Mouse (Mus musculus): ENCODE data around the gene Runx2.

The Runx2 gene

DNA sequence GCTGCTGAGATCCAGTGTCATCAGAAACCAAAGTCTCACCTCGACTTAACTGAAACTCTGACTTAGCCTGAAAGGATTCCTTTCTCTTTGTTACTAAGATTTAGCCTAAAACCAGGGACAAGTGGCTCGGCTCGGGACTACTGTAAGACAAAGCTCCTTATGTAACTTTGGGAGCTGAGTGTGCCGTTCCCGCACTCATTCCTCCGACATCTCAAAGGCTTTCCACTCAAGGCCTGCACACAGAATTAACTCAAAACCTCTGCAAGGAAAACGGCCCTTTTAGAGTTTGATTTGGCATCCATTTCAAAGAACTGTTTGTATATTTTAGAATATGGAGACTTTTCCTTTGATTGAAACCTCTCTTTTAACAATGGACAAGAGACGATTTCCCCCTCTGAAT, 191.3 kb downstream of the Runx2 start:
- no peak for DNase-seq (ENCODE audit: low read depth, low spot score)

- DNase-seq (ENCODE audit: low read depth, low spot score) = no peak
These were observed 194.1 kb downstream of the Runx2 start for GRCm38 (mm10) chr17:44620456-44620855.

DNA sequence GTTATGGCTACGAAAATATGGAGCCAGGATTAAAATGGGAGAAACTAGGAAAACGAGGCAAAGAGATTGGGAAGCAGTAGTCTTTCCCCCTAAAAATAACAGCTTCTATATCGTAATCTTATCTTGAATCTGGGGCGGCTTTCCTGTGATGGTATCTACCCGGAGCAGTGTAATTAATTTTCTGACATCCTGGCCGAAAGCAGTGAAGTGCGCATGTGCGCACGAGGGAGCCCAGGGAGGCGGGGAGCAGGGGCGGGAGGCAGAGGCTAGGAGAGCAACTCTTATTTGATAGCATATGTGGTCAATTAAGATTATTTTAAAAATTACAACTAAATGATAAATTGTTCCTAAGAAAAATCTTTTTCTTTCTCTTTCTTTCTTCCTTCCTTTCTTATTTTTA, 195.9 kb downstream of the Runx2 start:
- DNase-seq (ENCODE audit: low read depth, low spot score) = no peak

GRCm38 (mm10) chr17:44618175-44618574, 196.4 kb downstream of the Runx2 start:
- no peak for DNase-seq (ENCODE audit: low read depth, low spot score)

DNA sequence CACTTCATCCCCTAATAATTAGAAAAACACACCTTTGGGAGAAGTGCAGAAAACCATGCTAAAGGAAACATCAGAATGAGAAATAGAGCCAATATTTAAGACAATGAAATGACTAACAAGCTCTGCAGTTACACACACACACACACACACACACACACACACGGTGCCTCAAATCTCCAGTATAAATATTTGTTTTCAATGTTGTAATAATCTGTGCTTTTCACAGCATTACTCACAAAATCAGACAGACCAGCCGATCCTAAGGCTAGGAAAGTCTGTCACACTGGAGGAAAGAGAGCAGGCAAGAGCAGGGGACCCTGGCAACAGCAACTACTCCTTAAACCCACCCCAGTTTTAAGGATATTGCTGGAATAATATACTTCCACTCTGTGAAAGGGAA, 196.9 kb downstream of the Runx2 start:
- DNase-seq (ENCODE audit: low read depth, low spot score) = no peak

- DNase-seq (ENCODE audit: low read depth, low spot score) = no peak
These were observed 200.6 kb downstream of the Runx2 start for GRCm38 (mm10) chr17:44613716-44614715.

DNA sequence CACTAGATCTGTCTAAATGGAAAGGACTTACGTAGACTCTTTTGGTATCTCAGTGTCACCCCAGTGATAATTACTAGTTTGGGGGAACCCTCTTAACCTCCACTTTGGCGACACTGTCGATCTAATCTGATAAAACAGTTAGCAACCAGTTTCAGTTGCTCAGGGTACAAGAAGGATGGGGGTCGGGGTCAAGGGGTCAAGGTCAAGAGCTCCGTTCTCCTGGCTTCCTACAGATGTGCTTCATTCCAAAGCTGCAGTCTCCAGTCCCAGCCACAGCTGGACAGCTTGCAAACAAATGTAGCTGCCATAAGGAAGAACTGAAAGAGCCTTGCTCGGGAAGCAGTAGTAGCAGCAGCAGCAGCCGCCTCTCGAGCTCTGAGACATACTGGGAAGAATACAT, 202.0 kb downstream of the Runx2 start:
- DNase-seq (ENCODE audit: low read depth, low spot score) = no peak

DNA sequence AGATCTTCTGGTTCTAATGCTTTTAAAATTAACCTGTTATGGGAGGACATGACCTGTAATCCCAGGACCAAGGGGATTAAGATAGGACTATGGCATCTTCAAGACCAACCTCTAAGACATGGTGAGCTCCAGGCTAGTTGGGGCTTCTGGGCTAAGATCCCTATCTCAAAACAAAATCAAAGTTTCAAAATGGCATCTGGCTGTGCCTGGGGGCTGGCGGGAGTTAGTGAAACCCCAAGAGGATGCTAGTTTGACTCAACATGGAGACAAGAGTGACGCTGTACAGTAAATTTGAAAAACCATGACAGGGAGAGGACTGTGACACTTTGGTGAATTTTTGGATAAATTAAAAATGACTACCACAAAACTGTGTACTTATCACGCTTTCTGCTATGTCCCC, 202.6 kb downstream of the Runx2 start:
- no peak for DNase-seq (ENCODE audit: low read depth, low spot score)

DNA sequence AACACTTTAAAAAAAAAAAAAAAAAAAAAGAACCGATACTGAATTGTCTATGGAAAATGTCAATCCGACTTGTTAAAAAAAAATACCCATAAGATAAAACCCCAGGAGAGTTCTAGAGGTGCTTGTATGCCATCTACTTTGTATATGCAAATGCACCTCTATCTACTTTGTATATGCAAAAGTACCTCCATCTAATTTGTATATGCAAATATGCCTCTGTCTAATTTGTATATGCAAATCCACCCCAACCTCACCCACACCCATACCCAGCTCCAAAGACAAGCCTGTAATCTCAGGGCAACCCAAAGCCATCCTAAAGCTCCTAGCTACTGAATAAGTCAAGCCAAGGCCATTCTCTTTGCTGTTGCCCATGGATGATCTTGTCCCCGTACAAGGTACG, 203.1 kb downstream of the Runx2 start:
- DNase-seq (ENCODE audit: low read depth, low spot score) = no peak

DNA sequence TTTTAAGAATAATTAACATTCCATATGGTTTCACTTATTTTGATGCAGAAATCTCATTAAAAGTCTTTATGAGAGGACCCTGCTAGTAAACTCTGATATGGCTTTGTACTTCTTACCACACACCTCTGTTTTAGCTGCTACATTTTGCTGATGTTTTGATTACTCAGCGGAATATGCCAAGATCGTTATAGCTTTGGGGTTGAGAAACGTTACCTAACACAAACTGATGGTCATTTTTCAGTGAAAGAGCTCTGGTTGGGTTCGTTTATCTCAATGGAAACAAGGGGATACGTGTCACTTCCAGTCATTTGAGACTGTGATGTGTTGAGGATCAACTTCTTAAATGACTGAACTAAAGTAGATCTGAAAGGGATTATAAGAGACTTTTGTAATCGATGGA, 203.8 kb downstream of the Runx2 start:
- no peak for DNase-seq (ENCODE audit: low read depth, low spot score)

DNA sequence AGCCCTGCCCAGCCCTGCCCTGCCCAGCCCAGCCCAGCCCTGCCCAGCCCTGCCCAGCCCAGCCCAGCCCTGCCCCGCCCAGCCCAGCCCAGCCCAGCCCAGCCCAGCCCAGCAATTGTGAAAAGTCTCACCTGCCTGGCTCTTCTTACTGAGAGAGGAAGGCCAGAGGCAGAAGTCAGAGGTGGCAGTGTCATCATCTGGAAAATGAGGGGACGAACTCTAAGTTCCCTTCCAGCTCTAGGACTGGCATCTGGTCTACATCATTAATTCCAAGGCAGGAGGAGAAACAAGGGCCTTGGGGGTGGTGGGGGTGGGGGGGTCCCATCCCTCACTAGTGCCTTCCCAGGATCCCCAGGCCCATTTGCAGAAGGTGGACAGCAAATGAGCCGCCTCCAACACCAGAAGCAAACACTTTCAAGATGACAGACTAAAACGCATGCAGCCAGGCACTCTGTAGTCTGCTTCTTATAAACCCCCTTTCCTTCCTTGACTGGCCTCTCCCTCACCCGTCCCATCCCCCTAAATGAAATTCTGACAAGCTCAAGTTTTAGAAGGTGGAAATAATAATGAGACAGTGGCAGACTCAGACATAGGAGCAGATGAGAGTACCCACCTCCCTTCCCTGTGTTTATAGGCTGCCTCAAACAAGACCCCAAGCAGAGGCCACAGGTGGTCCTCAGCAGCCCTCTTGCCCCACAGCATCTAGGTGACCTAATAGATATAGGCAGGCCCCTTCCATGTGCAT, 204.5 kb downstream of the Runx2 start:
- no peak for DNase-seq (ENCODE audit: low read depth, low spot score)

- no peak for DNase-seq (ENCODE audit: low read depth, low spot score)
These were observed 205.2 kb downstream of the Runx2 start for GRCm38 (mm10) chr17:44609356-44609755.

GRCm38 (mm10) chr17:44608907-44609306, 205.7 kb downstream of the Runx2 start:
- no peak for DNase-seq (ENCODE audit: low read depth, low spot score)

DNA sequence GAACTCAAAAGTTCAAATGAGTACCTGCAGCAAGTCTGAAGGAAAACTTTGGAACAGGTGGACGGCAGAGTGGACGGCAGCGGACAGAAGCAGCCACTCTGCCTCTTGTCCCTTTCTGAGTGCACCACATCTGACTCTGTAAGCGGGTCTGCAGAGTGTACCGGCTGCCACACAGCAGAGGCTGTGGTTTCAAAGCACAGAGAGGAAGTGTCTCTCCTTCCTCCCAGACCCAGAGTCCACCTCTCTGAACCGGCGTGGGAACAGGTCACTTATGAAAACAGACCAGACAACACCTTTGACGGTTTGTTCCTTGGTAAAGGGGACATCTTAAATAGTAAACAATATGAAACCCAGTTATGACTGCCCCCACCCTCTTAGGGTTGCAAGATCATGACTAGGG, 207.2 kb downstream of the Runx2 start:
- no peak for DNase-seq (ENCODE audit: low read depth, low spot score)

- no peak for DNase-seq (ENCODE audit: low read depth, low spot score)
These were observed 208.4 kb downstream of the Runx2 start for GRCm38 (mm10) chr17:44606245-44606644.

DNA sequence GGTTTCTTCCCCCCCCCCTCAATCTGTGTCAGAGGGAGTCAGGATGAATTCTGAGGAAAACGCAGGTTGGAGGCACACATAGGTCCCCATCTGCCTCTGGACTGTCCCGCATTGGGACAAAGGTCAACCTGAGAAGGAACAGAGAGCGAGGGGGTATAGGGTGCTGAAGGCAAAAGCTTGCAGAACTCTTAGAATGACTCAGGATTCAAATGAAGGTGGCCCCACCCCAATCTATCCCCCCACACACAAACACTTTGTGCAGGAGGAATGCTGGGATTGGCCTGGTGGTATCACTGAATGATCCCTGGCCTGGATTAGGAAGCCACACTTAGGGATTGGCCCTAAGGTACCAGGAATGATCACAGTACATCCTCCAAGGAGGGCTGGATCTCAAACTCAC, 208.8 kb downstream of the Runx2 start:
- DNase-seq (ENCODE audit: low read depth, low spot score) = no peak

DNA sequence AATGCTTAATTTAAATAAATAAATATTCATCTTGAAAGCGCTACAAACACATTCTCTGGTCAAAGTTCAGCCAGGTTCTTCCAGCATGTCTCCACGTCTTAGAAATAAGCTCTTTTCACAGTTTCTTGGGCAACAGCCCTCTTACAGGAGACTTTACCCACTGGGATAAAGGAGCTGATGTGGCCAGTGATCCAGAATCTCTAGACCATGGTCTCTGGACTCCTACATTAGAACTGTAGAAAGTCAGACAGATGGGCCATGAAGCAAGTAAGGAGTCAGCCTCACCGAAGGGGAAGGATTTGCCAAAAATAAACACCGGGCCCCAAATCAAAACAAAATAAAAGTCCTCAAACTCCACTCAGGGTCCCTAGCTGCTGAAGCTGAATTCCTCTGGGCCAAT, 211.4 kb downstream of the Runx2 start:
- DNase-seq (ENCODE audit: low read depth, low spot score) = no peak

DNA sequence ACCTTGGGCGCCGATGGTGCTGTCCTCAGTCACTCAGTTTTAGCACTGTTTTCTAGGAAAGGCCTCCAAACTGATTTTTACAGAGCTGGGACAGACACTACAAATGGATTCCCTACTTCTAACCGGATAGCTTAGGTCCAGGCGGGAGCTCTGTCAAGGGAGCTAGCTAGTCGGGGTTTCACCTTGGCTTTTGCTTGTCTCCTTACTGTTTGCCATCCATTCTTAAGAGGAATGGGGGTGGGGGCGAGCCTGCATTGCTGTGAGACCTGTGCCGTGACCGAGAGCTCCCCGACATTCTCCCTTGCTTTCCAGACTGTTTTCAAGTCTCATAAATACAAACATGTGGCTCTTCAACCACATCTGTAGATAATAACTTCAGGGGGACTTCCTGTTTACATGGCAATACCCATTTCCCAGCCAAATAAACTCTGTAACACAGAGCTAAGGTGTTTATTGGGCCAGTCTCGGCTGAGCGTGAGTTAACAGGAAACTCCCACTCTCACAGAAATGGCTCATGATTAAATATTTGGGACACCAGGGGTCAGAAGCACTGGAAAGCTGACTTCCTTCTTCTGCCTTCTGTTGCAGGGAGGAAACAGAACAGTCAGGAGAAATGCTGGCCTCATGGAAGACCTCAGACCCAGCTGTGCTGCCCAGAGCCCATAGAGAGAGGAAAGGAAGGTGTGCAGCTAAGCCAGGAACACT, 213.1 kb downstream of the Runx2 start:
- DNase-seq (ENCODE audit: low read depth, low spot score) = no peak

DNA sequence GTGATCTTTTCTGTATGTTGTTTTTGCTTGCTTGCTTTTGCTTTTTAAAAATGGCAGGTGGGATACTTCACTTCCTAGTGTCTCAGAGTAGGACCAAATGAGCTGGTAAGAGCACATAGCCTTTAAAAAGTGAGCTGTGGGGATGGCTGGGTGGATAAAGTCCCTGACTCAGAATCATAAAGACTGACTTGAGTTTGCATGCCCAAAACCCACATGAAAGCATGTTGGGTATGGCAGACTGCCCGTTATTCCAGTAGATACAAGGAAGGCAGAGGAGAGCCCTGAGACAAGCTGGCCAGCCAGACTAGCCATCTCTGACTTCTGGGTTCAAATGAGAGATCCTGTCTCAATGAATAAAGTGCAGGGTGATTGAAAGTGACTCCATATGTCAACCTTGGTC, 214.7 kb downstream of the Runx2 start:
- DNase-seq (ENCODE audit: low read depth, low spot score) = no peak

DNA sequence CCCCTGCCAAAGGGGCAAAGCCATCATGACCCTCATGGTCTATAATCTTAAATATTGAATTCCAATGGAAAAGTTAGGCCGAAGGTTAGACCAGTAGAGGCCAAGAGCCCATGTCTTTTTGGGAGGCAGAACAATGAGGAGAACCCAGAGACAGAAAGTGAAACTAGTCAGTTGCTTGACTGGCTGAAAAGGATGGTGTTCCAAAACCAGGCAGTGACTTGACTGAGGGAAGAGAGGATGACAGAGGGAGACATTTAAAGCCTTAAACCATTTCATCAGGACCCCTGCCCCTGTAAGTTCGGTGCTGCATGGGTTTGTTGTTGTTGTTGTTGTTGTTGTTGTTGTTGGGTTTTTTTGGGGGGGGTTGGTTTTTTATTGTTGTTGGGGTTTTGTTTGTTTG, 215.5 kb downstream of the Runx2 start:
- DNase-seq (ENCODE audit: low read depth, low spot score) = no peak

- DNase-seq (ENCODE audit: low read depth, low spot score) = no peak
These were observed 216.6 kb downstream of the Runx2 start for GRCm38 (mm10) chr17:44597918-44598504.

- DNase-seq (ENCODE audit: low read depth, low spot score) = no peak
These were observed 221.9 kb downstream of the Runx2 start for GRCm38 (mm10) chr17:44592737-44593090.
